Mouse (Mus musculus): ENCODE results near the gene Kcnk18. TPM values are rescaled to one million over a fixed set of nuclear protein-coding genes. Genes with fewer than 3 reads are reported as not detected.

Kcnk18 gene
- not detected for total RNA-seq (2021)
- polyA plus RNA-seq (2012; rRNA removed), result not detected in 2 replicates
- long read RNA-seq, result 0 reads

DNA sequence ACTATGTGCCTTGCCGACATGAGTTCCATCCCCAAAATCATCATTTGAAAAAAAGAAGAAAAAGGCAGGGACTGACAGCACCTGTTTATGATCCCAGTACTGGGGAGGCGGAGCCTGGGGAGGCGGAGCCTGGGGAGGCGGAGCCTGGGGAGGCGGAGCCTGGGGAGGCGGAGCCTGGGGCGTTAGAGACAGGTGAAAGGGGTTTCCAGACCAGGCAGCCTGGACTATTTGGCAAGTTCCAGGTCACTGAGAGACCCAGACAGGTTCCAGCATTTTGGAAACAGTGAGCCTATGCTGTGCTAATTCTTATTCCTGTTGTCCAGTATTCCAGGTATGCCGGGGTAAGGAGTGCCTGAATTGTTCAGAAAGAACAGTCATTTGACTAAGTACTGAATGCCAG, at the start of gene Kcnk18:
Gene Kcnk18, plus strand, starts transcription at position 224 of the 400 bp plus-strand sequence.
- no peak for DNase-seq

- DNase-seq, result peak; percentile 39
These were observed 48.9 kb upstream of the Kcnk18 start, which contains the start of gene Vax1 for GRCm38 (mm10) chr19:59169936-59170765. Gene Vax1, minus strand, starts transcription at chr19:59170056.

- DNase-seq, result no peak
These were observed 48.3 kb upstream of the Kcnk18 start for GRCm38 (mm10) chr19:59170766-59171095.

- no peak for DNase-seq
These were observed 47.7 kb upstream of the Kcnk18 start for GRCm38 (mm10) chr19:59171151-59171870.

DNA sequence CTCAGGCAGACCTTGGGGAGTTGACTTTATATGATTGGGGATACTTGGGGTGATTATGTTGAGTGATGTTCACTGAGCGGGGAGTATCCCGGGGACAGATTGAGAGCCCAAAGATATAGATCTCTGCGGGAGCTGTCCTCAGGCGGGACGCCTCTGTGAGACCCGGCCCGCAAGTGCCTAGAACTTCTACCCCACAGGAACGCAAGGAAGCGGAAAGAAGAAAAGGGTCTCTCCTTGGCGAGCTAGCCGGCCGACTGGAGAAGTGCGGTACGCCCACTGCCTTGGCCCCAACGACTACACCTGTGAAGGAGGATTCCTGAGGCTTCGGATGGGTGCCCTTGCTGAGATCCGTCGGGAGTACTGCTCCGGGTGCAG, 47.2 kb upstream of the Kcnk18 start:
- no peak for DNase-seq

GRCm38 (mm10) chr19:59172781-59173180, 46.2 kb upstream of the Kcnk18 start:
- DNase-seq, result no peak

- no peak for DNase-seq
These were observed 45.5 kb upstream of the Kcnk18 start for GRCm38 (mm10) chr19:59173341-59174015.

- no peak for DNase-seq
These were observed 35.0 kb upstream of the Kcnk18 start for GRCm38 (mm10) chr19:59184000-59184399.

- DNase-seq, result no peak
These were observed 30.0 kb upstream of the Kcnk18 start for GRCm38 (mm10) chr19:59188981-59189380.

- DNase-seq, result no peak
These were observed 28.4 kb upstream of the Kcnk18 start for GRCm38 (mm10) chr19:59190431-59191122.

DNA sequence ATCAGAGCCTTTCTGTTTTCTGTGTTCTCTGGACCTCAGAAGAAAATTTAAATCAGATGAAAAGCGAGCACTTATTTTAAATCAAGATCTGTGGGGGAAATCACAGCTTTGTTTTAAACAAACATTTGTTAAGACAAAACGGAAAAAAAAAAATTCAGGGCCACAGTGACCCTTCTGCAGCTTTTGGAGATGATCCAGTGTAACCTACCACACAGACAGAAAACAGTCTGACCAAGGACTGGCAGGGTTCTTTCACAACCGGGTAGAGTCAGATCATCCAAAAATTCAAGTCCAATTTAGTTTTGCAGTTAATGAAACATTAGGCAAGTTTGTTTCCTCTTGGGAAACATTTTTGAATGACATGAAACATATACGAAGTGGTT, 27.9 kb upstream of the Kcnk18 start:
- DNase-seq, result no peak

DNA sequence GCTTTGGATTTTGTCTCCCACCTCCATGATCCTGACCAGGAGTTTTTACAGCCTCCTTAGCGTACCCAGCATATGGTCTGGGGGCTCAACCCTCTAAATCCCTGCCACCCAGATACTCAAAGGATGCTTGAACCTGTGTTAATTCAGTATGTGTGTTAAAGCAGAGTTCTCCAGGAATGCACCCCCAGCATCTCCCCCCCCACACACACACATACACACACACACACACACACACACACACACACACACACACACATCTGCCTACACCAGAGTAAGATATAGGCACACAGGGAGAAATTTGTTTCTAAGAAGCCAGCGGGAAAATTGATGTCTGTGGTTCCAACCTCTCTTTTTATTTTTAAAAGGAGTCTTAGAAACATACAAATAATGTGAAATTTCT, 26.5 kb upstream of the Kcnk18 start:
- no peak for DNase-seq

DNA sequence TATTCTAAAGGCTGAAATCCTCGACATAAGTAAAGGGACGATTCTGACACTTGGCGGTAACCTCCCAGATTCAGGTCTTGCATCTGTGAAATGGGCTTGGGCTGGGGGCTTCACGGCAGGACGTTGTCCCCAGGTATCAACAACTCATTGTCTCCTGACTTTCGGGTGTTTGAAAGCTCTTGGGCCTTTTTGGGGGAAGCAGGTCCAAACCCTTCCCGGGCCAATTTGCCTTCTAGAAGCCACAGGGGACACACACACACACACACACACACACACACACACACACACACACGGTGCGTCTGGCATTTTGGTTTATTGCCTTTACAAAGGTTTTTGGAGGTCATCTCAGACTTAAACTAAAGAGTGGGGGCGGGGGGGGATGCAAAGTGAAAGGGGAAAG, 25.6 kb upstream of the Kcnk18 start:
- DNase-seq, result no peak

DNA sequence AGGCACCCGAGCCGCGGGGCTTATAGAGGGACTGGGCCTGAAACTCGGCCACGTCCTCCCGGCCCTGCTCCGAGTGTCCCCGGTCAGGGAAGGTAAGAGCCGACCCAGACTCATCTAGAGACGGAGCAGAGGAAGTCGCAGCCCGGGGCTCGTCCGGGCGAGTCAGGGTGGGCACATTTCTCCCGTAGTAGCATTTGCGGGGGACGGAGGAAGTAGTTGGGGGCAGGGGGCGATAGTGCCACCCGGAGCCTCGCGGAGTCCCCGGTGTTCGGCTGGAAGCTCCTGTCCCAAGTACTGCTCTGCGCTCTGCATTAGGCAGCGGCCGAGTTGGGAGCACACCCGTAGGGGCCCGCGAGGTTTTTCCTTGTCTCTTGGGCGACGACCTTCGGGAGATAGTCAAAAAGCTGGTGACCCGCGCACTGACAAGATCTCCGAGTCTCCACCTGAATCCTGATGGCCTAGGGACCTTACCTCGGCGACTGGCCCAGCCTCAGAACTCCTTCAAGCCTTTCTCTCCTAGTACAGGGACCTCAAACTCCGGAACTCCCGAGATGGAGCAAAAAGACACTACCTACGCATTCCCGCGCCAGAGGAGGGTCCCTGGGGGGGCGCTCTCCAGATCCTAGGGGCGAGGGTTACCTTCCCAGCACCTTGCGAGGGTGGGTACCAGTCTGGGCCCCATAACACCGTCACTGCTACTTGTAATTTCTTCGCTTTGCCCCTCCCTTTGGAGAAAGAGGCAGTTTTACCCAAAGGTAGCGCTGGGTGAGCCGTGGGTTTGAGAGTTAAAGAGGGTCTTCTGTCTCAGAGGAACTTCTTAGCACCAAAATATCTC, 24.8 kb upstream of the Kcnk18 start:
- peak; percentile 17 for DNase-seq

DNA sequence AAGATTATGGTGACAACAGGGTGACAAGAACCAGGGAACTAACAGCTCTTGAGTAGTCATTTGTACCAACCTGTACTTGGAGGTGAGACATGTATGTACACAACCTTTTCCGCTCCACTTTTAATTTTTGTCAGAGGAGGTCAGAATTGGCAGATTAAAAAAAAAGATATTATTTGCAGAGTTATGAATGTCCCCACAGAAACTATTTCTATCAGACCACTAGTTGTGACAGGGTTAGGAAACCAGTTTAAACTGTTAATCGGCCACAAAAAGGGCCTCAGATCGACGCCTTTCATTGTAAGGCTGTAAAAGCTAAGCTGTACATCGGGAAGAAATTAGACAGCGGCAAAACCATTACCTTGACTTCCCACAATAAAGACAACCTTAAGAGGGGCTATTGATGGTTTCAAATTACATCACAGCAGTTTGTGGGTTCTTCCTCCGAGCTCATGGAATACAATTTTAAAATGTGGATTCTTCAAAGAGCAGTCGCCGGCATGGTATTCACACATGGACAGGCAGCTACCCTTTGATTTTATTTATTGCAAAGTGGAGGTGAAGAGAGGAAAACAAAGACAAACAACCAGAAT, 23.7 kb upstream of the Kcnk18 start:
- no peak for DNase-seq

DNA sequence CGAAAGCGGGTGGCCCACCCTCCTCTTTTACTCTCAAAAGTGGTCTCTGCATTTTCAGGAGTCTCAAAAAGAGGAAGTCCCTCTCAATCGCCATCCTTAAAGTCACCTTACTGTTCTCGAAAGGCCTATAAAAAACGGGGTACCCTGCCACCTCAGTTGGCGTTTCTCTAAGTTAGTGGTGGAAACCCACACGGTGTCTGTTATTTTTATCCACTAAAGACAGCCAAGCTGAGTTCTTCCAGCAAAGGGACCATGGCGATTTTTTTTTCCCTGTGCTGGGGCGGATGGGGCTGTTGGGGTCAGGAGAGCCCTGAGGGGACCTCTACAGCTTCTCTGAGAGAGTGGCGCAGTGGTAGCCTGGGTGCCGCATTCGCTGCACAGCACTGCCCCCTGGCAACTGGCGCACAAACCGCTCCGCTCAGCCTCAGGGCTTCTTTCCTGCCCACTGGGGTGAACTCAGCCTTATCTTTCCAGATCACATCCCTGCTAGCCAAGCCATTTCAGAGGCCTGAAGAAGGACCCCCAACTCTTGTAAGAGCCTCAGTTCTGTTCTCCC, 22.8 kb upstream of the Kcnk18 start:
- DNase-seq, result peak; percentile 63

GRCm38 (mm10) chr19:59198161-59198560, 20.9 kb upstream of the Kcnk18 start:
- DNase-seq, result peak; percentile 71

DNA sequence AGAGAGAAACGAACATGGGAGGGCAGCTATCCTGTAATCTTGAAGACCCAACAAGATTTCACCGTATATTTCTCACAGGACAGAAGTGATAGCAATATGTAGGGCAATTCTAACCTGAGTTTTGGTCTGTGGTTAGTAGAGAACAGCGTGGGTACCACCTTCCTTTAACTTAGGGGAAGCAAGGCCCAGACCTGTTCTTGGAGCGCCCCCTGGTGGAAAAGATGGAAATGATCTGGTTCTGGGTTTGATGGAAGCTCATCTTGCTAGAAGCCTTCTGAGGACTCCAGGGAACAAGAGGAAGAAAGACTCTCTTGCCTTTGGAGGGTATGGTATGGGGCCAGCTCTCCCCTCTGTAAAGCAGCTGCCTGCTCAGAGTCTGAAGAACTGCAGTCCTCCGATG, 10.5 kb upstream of the Kcnk18 start:
- peak; percentile 53 for DNase-seq

DNA sequence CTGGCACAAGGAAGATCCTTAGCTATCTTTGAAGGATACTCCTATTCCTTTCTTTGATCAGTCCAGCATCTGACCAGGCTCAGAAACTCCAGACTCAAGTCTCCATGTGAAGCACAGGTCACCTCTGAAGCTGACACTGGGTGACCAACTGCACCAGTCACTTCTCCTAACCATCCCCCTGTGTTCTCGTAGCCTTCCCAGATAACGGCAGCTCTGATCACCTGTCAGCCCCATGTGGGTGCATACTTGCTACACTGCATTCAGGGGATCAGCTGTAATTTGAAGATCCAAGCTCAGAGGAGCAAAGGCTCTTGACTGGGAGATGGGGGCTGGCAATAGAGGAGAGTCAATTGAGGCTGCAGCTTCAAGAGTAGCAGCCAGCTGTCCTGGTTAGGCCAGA, 10.0 kb upstream of the Kcnk18 start:
- no peak for DNase-seq

- DNase-seq, result no peak
These were observed 2.1 kb upstream of the Kcnk18 start for GRCm38 (mm10) chr19:59216891-59217290.

- no peak for DNase-seq
These were observed 2.1 kb downstream of the Kcnk18 start for GRCm38 (mm10) chr19:59221131-59221530.

All from adrenal gland, adult 2 months (tissue).